Mouse (Mus musculus) gastrocnemius, postnatal 10 days (tissue): ENCODE results near the gene Spata4. TPM values are rescaled to one million over a fixed set of nuclear protein-coding genes. Genes with fewer than 3 reads are reported as not detected.

ENCODE experiments used
- total RNA-seq, 2 experiments: library from RNA; stranded (reverse); gene quantifications; 2 replicates each; pipeline ENCODE4 v1.2.3; 2021

Spata4 gene
- total RNA-seq, 2 experiments from 2014 or later, result not detected

Other genes starting within 250 kb of the Spata4 start
- gene Asb5, start 71.2 kb upstream of the Spata4 start, total RNA-seq, result 100 to 1,000 TPM; 124 to 132 TPM
- 10 to 100 TPM; 22.8 to 28.2 TPM for gene Spcs3, start 70.8 kb upstream of the Spata4 start, total RNA-seq